Mouse (Mus musculus) gastrocnemius, adult 8-10 months (tissue): ENCODE measurements at regions not wholly inside any gene's neighbourhood (a gene's known extent, or its start where the extent isn't known, plus 50 kb on each side); places are given as distances from the start of the nearest gene placed in this dataset.
"Not testable (repeated sequence)": the region's sequence is repeated elsewhere in the genome, so short reads cannot be mapped to it uniquely, and the experiment has no call there.

Experiments used
- DNase-seq, 2 experiments: peaks; one replicate each; pipeline ENCODE4 v3.0.0; 2022; ENCODE audit warnings: low spot score in 2 of 2

DNA sequence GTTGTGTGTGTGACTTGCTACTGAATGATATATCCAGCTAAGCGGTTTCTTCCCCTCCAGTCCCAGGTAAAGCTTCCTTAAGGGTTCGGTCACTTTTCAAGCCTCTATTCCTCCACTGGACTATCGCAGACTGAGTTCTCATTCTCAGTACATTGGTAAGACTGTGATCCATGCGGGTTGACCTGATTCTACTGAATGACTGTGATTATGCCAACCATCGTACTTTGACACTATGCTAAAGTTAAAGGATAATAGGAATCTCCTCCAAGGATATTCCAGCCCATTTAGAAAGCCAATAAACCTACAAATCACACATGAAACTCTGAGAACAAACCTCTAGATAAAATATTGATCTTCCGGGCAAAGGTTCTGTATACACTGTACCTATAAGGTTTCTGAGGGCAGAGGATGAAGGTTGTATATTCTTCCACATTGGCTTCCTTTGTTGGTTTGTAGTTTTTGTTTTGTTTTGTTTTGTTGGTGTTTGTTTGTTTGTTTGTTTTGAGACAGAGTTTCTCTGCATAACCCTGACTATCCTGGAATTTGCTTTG, 223.7 kb upstream of the Zpld1 start:
- no peak for DNase-seq

DNA sequence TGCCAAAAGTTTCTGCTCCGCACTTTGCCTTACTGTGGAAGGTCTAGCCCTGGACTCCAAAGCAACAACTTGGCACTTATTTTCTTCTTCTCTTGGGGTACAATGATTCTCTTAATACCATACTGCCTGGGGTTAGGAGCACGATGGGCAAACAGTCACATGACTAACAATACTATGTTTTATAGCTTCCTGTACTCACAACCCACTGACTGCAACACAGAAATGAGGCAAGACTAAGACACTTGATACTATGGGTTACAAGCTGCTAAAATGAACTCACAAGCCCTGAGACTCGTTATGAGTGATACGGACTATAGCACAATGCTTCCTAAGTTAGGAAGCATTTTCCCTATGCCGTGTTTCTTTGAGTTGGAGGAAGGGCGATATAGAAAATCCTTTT, 222.3 kb upstream of the Zpld1 start:
- no peak for DNase-seq

DNA sequence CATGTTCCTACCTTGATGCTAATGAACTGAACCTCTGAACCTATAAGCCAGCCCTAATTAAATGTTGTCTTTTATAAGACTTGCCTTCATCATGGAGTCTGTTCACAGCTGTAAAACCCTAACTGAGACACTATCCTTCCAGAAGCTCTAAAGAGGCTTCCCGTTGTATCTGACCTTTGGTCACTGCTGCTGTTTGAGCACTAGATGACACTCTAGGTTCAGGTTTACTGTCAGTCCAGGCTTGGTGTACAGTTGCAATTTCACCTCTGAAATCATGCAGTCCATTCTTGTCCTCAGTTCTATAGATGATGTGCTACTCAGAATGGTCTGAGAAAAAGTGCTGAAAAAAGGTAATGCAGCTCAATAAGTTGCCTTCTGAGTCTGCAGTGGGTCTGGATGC, 221.9 kb upstream of the Zpld1 start:
- DNase-seq, result no peak

- no peak for DNase-seq
Measured at GRCm38 (mm10) chr16:55516994-55517393, 219.2 kb upstream of the Zpld1 start.

DNA sequence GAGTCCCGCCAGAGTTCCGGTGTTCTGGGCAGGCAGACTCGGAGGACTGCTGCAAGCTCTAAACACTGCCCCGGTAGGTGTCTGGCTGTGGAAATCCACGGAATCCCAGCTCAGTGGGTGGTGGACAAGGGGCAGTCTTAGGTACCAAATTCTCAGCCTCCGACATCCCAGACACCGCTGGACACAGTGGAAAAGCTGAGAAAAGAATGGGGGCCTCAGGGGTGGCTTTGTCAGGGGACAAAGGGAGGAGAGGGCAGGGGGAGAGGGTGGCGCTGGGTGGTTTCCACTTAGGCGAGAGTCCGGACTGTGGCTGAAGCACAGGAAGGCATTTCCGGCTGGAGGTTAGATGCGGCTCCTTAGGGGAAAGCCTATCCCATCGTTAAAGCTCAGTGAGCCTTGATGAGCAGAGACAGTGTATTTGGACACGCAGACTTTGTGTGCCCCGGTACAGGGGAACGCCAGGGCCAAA, 217.5 kb upstream of the Zpld1 start:
- DNase-seq, result no peak

DNA sequence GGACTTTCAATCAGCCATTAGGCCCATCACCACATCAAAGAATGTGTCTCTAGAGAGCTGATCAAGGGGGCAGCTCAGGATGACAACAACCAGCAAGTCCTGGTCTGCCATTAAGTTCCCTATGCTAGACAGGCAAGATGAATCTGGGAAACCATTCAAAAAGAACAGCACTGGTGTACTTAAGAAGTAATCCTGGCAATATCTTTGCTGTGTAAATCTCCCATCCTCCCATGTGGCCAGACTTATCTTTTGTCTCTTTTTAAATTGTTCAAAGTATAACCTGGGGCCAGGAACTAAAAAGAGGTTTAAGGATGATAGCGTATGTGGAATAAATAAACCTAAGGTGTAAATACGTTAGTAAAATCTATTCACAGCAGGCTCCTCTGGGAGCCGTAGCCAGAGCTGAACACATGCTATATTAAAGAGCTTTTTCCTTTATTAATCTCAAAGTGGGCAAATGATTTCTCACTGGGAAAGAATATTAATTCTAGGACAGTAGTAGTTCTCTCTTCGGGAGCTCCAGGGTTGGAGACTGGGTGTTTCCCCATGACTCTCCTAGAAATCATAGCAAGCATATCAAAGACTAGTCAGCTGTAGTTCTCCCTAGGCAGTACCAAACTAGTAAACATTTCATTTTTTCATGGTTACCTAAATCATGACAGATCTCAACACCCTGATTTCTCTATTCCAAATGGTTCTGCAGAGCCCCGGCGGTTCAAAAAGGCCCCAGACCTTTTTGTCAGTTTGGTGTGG, 216.8 kb upstream of the Zpld1 start:
- no peak for DNase-seq

GRCm38 (mm10) chr16:55504796-55505413, 207.1 kb upstream of the Zpld1 start:
- DNase-seq, result no peak

- no peak for DNase-seq
Measured at GRCm38 (mm10) chr16:55504274-55504673, 206.5 kb upstream of the Zpld1 start.

- DNase-seq, result no peak
Measured at GRCm38 (mm10) chr16:55503273-55503672, 205.5 kb upstream of the Zpld1 start.

- not testable (repeated sequence) for DNase-seq
Measured at GRCm38 (mm10) chr16:55499831-55500230, 202.0 kb upstream of the Zpld1 start.

DNA sequence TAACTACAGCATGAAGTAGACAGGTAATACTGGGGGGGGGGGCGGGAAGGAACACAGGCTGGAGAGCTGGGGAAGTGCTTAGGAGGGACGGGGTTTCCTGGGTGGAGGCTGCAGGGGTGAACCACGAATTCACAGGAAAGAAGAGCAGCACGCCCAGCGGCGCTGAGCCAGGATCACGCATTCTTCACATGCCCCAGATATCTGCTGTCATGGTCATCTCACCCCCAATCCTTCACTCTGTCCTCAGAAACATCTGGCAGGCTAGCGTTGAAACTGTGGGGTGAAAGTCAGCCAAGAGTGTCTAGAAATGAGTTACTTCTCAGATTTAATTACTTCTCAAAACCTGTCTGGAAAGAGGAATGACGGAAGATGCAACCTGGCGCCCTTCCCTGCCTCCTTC, 197.3 kb upstream of the Zpld1 start:
- DNase-seq, result no peak

DNA sequence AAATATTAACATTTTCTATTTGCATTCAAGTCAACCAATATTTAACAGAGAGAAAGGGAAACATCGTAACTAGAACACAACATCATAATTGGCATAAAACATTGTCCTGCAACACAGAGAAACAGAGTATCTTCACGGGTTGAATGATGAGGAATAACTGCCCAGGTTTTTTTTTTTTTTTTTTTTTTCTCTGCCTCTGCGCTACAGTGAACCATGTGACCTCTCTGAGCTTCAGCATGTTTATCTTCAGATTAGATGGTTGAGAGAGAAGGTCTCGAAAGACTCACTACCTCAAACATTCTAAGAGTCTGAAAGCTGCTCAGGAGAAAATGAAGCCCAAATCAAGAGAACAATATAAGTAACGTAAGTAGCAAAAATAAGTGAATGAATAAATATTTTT, 196.4 kb upstream of the Zpld1 start:
- DNase-seq, result no peak

DNA sequence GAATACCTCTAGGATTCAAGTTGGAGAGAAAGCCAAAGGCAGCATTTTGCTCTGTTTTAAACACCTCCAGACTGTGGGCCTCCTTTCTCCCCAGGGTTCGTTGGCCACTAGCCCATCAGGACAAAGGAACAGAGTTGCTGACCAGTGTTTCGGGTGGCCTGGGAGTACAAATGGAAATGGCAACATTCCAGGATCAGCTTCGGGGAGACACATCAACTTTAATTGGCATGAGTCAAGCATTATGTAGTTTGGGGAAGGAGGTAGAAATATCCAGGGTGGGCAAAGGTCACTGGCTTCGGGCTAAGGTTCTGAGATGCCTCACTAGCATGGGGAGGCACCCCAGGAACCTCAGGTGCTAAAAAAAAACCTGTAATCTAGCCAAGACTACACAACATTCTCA, 194.3 kb upstream of the Zpld1 start:
- no peak for DNase-seq

DNA sequence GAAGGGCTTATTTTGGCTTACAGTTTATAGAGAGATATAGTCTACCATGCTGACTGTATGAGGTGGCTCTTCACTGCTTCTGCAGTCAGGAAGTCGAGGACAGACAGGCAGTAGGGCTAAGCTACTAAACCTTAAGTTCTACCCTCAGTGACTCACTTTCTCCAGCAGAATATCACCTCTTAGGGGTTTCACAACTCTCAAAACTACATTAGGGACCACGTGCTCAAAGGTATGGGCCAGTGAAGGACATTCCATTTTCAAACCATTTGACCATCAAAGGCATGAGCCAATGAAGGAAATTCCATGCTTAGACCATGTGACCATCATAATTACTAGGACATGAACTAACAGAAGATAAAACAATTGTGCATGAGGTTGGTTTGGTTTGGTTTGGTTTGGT, 186.6 kb upstream of the Zpld1 start:
- DNase-seq, result no peak

- no peak for DNase-seq
Measured at GRCm38 (mm10) chr16:55480745-55481144, 183.0 kb upstream of the Zpld1 start.

DNA sequence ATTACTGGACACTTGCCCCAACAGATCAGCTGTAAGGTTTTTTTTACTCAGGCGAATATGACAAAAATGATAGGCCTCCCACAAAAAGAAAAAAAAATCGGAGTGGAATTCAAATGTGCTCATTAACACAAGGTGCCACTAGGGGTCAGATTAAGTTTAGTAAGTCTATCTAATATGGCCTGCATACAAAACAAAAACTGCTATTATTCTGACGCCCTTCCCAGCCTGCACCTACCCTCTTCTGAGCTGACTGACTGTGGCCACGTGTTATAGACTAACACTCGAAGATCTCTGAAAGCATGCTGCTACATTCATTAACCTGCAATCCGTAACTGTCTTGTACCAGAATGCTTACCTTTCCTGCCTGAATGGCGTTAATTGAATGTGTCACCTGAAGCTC, 182.5 kb upstream of the Zpld1 start:
- DNase-seq, result no peak

GRCm38 (mm10) chr16:55476544-55477208, 178.9 kb upstream of the Zpld1 start:
- no peak for DNase-seq

- no peak for DNase-seq
Measured at GRCm38 (mm10) chr16:55474950-55475525, 177.3 kb upstream of the Zpld1 start.

GRCm38 (mm10) chr16:55471396-55471795, 173.6 kb upstream of the Zpld1 start:
- no peak for DNase-seq

GRCm38 (mm10) chr16:55470721-55471120, 172.9 kb upstream of the Zpld1 start:
- DNase-seq, result no peak

DNA sequence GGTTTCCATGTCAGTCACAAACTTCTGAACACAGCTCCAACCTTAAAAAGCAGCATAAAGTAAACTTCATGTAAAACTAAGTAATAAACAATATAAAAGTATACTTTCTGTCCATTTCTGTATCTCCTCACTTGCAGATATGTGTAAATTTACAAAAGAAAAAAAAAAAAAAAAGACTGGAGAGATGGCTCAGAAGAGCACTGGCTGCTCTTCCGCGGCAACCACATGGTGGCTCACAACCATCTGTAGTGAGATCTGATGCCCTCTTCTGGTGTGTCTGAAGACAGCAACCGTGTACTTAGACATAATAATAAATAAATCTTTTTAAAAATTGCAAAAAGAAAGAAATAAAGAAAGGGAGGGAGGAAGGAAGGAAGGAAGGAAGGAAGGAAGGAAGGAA, 171.9 kb upstream of the Zpld1 start:
- no peak for DNase-seq
